Mouse (Mus musculus) bone marrow macrophage, adult 2 months (primary cell): Measurements from ENCODE around the gene Zfp292. TPM values are rescaled to one million over a fixed set of nuclear protein-coding genes. Genes with fewer than 3 reads are reported as not detected.
"Not testable (repeated sequence)": the region's sequence is repeated elsewhere in the genome, so short reads cannot be mapped to it uniquely, and the experiment has no call there.

Experiments used
- H3K27ac ChIP-seq: 2 replicates; pipeline ENCODE4 v1.5.1; 2012; ENCODE audit warnings: low read depth, low read length; ENCODE audit not compliant: insufficient read depth
- H3K4me1 ChIP-seq: 2 replicates; pipeline ENCODE4 v1.6.1; 2012; ENCODE audit warnings: low read length; ENCODE audit not compliant: control insufficient read depth, insufficient read depth
- H3K4me3 ChIP-seq: 2 replicates; pipeline ENCODE4 v1.5.1; 2012; ENCODE audit warnings: mild to moderate bottlenecking, low read length, moderate library complexity; ENCODE audit not compliant: insufficient read depth
- CTCF ChIP-seq: IDR thresholded peaks from 2 replicates; pipeline ENCODE4 v1.5.1; 2012; ENCODE audit warnings: low read depth, mild to moderate bottlenecking, low read length, moderate library complexity
- POLR2A ChIP-seq: IDR thresholded peaks from 2 replicates; pipeline ENCODE4 v1.6.1; 2012; ENCODE audit warnings: mild to moderate bottlenecking, low read depth, low read length, borderline replicate concordance
- polyA plus RNA-seq: library from polyadenylated mRNA; stranded (reverse); fragments of >200 nt; gene quantifications from 2 replicates; pipeline ENCODE4 v1.2.4, GENCODE M21; 2012; ENCODE audit not compliant: missing spikeins, insufficient read depth, insufficient read length

Zfp292 gene
- 13.9 and 14.8 TPM in 2 replicates for polyA plus RNA-seq

GRCm38 (mm10) chr4:34882818-34883217 lies at the start of gene Zfp292:
Gene Zfp292 (minus strand): TSS chr4:34882960.
- Histone ChIP-seq H3K4me1 (peaks cover 11% of the 10 kb centered on the region), H3K27ac (peak within 1 kb of the TSS; percentile 88), H3K4me3 (peak within 1 kb of the TSS; percentile 99)
- peak; percentile 32; the same call in 1 of the 2 replicates for TF ChIP-seq POLR2A
- TF ChIP-seq CTCF: no peak

DNA sequence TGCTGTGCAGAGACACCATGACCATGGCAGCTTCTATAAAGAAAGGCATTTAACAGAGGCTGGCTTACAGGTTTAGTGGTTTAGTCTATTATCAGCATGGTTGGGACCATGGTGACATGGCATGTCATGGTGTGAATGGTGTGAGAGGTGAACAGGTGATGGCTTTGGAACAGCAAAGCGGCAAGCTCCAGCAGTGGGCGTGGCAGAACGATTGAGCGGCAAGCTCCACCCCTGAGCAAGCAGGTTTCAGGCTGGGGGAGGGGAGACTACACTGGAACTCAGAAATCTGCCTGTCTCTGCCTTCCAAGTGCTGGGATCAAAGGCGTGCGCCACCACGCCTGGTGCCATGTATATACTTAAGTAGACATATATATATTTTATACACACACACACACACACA lies 45.6 kb upstream of the Zfp292 start:
- H3K4me1 ChIP-seq, H3K27ac ChIP-seq, H3K4me3 ChIP-seq: not testable (repeated sequence)

- TF ChIP-seq POLR2A: no peak
- TF ChIP-seq CTCF: no peak
- Histone ChIP-seq H3K27ac (no peak overlapping the region), H3K4me1 (no peaks in the 10 kb centered on the region), H3K4me3 (no peak overlapping the region)
Observed at GRCm38 (mm10) chr4:34922177-34922870, 39.6 kb upstream of the Zfp292 start.

- Histone ChIP-seq H3K4me1 (no peaks in the 10 kb centered on the region), H3K4me3 (no peak overlapping the region), H3K27ac (no peak overlapping the region)
- TF ChIP-seq POLR2A (no peak), CTCF (no peak)
Observed at GRCm38 (mm10) chr4:34917400-34917799, 34.6 kb upstream of the Zfp292 start.

DNA sequence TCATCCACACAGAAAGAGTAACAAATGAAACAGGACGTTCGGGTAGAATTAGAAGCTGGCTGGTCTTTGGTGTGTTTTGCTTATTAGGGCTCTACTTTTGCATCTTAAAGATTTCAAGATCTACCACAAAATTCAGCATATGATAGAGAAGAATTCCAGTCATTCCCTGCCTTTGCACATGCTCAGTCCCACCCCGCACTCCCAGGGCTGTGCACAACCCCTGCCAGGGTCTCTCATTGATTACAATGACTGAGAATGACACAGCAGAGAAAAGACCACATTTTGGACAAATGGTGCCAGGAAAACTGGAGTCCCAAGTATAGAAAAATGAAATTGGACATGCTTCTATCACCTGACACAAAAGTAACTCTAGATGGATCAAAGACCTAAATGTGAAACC lies 29.4 kb upstream of the Zfp292 start:
- H3K4me3 ChIP-seq: no peak overlapping the region
- no peak overlapping the region for H3K27ac ChIP-seq
- TF ChIP-seq CTCF (no peak), POLR2A (no peak)
- no peaks in the 10 kb centered on the region for H3K4me1 ChIP-seq

GRCm38 (mm10) chr4:34911401-34911800 lies 28.6 kb upstream of the Zfp292 start:
- no peak for TF ChIP-seq CTCF
- TF ChIP-seq POLR2A: no peak

DNA sequence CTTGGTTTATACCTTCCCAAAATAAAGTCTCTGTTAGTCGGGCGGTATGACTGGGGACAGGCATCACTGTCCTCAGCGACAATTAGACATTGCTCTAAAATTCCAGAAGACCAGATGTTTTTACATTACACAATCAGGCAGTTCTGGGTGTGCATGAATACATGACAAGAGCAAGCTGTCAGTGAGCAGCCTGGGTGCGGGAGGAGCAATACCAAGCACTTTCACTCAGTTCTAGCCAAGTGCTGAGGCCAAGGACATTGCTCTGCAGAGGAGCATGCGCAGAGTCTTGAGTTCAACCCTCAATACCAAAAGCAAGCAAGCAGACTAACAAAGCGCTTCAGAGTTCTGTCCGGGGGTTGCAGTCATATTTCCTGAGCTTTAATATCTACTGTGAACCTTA lies 25.4 kb upstream of the Zfp292 start:
- H3K4me1 ChIP-seq: no peaks in the 10 kb centered on the region
- no peak for TF ChIP-seq POLR2A
- no peak for TF ChIP-seq CTCF
- no peak overlapping the region for H3K27ac ChIP-seq
- H3K4me3 ChIP-seq: no peak overlapping the region

More at GRCm38 (mm10) chr4:34911401-34911800, 28.6 kb upstream of the Zfp292 start:
- Histone ChIP-seq H3K4me1 (no peaks in the 10 kb centered on the region), H3K4me3 (no peak overlapping the region), H3K27ac (no peak overlapping the region)

GRCm38 (mm10) chr4:34907026-34907425 lies 24.3 kb upstream of the Zfp292 start:
- no peak overlapping the region for H3K4me3 ChIP-seq
- no peaks in the 10 kb centered on the region for H3K4me1 ChIP-seq
- no peak overlapping the region for H3K27ac ChIP-seq
- TF ChIP-seq CTCF (no peak), POLR2A (no peak)

- TF ChIP-seq CTCF: no peak
- no peak for TF ChIP-seq POLR2A
- H3K4me1 ChIP-seq: no peaks in the 10 kb centered on the region
- no peak overlapping the region for H3K4me3 ChIP-seq
- no peak overlapping the region for H3K27ac ChIP-seq
Observed at GRCm38 (mm10) chr4:34906151-34906550, 23.4 kb upstream of the Zfp292 start.

DNA sequence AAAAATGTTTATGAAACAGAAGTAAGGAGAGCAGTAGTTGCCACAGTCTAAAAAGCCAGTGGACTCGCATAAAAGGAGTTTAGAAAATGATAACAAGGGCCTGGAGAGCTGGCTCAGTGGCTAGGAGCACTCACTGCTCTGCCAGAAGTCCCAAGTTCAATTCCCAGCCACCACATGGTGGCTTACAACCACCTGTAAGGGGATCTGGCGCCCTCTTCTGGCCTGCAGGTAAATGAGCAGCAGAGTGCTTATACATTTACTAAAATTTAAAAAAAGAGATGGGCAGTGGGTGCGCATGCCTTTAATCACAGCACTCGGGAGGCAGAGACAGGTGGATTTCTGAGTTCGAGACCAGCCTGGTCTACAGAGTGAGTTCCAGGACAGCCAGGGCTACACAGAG lies 22.6 kb upstream of the Zfp292 start:
- TF ChIP-seq CTCF: peak; percentile 31; the same call in 1 of the 2 replicates
- TF ChIP-seq POLR2A: no peak
- H3K27ac ChIP-seq: no peak overlapping the region
- no peaks in the 10 kb centered on the region for H3K4me1 ChIP-seq
- H3K4me3 ChIP-seq: no peak overlapping the region

GRCm38 (mm10) chr4:34901582-34901981 lies 18.8 kb upstream of the Zfp292 start:
- not testable (repeated sequence) for H3K27ac ChIP-seq, H3K4me1 ChIP-seq, H3K4me3 ChIP-seq
